Mouse (Mus musculus) frontal cortex, postnatal 10 days (tissue): Measurements from ENCODE around the gene Mrpl42.
"Not testable (repeated sequence)": the region's sequence is repeated elsewhere in the genome, so short reads cannot be mapped to it uniquely, and the experiment has no call there.

Experiments used
- DNase-seq, 2 experiments: peaks; one replicate each; pipeline ENCODE4 v3.0.0; 2022; ENCODE audit warnings: low spot score in 2 of 2, mixed read lengths in 1 of 2

The Mrpl42 gene

GRCm38 (mm10) chr10:95501463-95502081 is at the start of gene Mrpl42:
Gene Mrpl42, minus strand, starts transcription at chr10:95501940.
- peak; percentile 62 to 82 for DNase-seq

- no peak for DNase-seq
Measured at GRCm38 (mm10) chr10:95550506-95550905, 48.8 kb upstream of the Mrpl42 start.

- DNase-seq, result not testable (repeated sequence)
Measured at GRCm38 (mm10) chr10:95549080-95549479, 47.3 kb upstream of the Mrpl42 start.

GRCm38 (mm10) chr10:95548154-95548826 is 46.5 kb upstream of the Mrpl42 start:
- DNase-seq, result no peak

GRCm38 (mm10) chr10:95546178-95546577 is 44.4 kb upstream of the Mrpl42 start:
- no peak for DNase-seq

GRCm38 (mm10) chr10:95545051-95545450 is 43.3 kb upstream of the Mrpl42 start:
- no peak for DNase-seq

GRCm38 (mm10) chr10:95544651-95545050 is 42.9 kb upstream of the Mrpl42 start:
- DNase-seq, result no peak

GRCm38 (mm10) chr10:95544004-95544403 is 42.3 kb upstream of the Mrpl42 start:
- DNase-seq, result no peak

GRCm38 (mm10) chr10:95543377-95543776 is 41.6 kb upstream of the Mrpl42 start:
- no peak for DNase-seq

- DNase-seq, result no peak
Measured at GRCm38 (mm10) chr10:95542916-95543315, 41.2 kb upstream of the Mrpl42 start.

- no peak for DNase-seq
Measured at GRCm38 (mm10) chr10:95539841-95540240, 38.1 kb upstream of the Mrpl42 start.

GRCm38 (mm10) chr10:95539260-95539659 is 37.5 kb upstream of the Mrpl42 start:
- no peak for DNase-seq

GRCm38 (mm10) chr10:95536222-95536541 is 34.4 kb upstream of the Mrpl42 start:
- DNase-seq, result no peak

GRCm38 (mm10) chr10:95535399-95536221 is 33.9 kb upstream of the Mrpl42 start:
- DNase-seq, result no peak

- no peak for DNase-seq
Measured at GRCm38 (mm10) chr10:95533382-95533781, 31.6 kb upstream of the Mrpl42 start.

GRCm38 (mm10) chr10:95532916-95533315 is 31.2 kb upstream of the Mrpl42 start:
- DNase-seq, result no peak

- no peak for DNase-seq
Measured at GRCm38 (mm10) chr10:95530551-95531121, 28.9 kb upstream of the Mrpl42 start.

GRCm38 (mm10) chr10:95526495-95527122 is 24.9 kb upstream of the Mrpl42 start:
- no peak for DNase-seq

GRCm38 (mm10) chr10:95525871-95526270 is 24.1 kb upstream of the Mrpl42 start:
- DNase-seq, result no peak

GRCm38 (mm10) chr10:95525037-95525675 is 23.4 kb upstream of the Mrpl42 start:
- DNase-seq, result no peak

GRCm38 (mm10) chr10:95517656-95518055 is 15.9 kb upstream of the Mrpl42 start:
- no peak for DNase-seq
